Mouse (Mus musculus) cortical plate, adult 2 months (tissue): Measurements from ENCODE around the gene Cnot6l.

Experiments used
- CTCF ChIP-seq: fragments of 200-500 bp; IDR thresholded peaks from 2 replicates; pipeline ENCODE4 v1.5.1; 2011; ENCODE audit warnings: mild to moderate bottlenecking, control low read depth, low read length; ENCODE audit not compliant: insufficient read depth; ENCODE audit errors: extremely low read depth
- POLR2A ChIP-seq: fragments of 200-500 bp; IDR thresholded peaks from 2 replicates; pipeline ENCODE4 v1.6.1; 2011; ENCODE audit warnings: mild to moderate bottlenecking, low read length, control low read depth; ENCODE audit not compliant: insufficient read depth; ENCODE audit errors: extremely low read depth

DNA sequence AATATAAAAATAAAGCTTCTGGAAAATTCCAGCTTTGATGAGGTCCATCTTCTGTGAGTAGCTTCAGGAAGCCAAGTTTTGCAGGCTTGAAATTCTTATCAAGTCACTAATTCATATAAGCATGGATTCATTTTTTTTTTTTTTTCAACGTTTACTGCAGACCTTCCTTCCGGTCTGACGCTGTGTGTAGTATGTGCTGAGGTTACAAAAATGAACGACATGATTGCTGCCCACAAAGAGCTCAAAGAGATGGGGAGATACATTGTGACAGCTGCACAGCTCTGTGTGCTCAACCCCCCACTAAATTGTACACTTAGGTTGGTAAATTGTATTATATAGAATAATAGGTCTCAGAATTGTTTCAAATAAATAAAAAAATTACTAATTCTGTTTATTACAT lies 44.6 kb upstream of the Cnot6l start:
- TF ChIP-seq CTCF (no peak), POLR2A (no peak)
